In the genomic region with DNA sequence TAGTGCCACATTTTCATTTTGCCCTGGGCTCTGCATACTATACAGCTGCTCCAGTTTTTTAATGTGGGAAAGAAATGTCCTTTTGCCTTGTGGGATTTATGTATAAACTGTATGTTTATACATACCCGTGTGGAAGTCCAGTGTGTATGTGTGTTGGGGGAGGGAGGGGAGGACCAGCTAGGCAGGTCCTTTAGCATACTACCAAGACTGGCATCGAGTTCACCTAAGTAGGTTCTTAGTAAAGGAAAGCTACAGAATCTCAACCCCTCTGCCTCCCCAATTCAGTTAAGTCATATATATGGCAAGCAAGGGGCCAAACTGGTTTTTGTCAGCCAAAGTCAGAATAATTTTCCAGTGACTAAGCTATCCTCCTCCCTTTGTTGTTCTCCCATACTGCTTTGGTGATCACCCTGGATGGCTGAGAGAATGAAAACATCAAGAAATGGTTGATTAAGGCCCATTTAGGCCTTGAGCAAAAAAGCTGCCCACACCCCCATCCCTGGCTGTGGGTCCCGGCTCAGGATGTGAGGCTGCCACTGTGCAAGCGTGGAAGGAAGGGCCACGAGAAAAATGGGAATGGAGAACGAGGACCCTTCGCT, we compare ENCODE assay signal across 8 mouse cellular contexts. TPM values are rescaled to one million over a fixed set of nuclear protein-coding genes. Genes with fewer than 3 reads are reported as not detected.
DNase-seq lines count a peak whose midpoint lies in the region; ATAC-seq and TF ChIP-seq lines count a peak whose summit lies in the region.

No protein-coding gene starts in this region.

- no peaks in the 10 kb centered on the region for H3K79me2 ChIP-seq in C2C12 (ENCODE audit: control insufficient read depth, insufficient read depth)

- H3K4me1 ChIP-seq in forebrain, embryonic 11.5 days (replicated peaks; ENCODE audit: control insufficient read depth, insufficient read depth, low read length): 0 out of 2 replicates have a peak, but pooled peaks cover 3% of the 10 kb centered on the region
- H3K4me1 ChIP-seq in liver, embryonic 12.5 days: peaks cover 10% of the 10 kb centered on the region

- peak overlapping the region; percentile 56 for H3K4me2 ChIP-seq in forebrain, embryonic 11.5 days (ENCODE audit: low read depth, low read length, severe bottlenecking)
- H3K4me2 ChIP-seq in liver, embryonic 12.5 days: peak overlapping the region; percentile 87

- peak overlapping the region; percentile 25 for H3ac ChIP-seq in C2C12 (ENCODE audit: control insufficient read depth, insufficient read length, low read depth)

- peak overlapping the region; percentile 96 for H3K27ac ChIP-seq in gastrocnemius, adult 2 months
- peak overlapping the region; percentile 46 for H3K27ac ChIP-seq in forebrain, embryonic 11.5 days (ENCODE audit: low read depth, low read length)
- peak overlapping the region; percentile 68 for H3K27ac ChIP-seq in liver, embryonic 12.5 days

- 21% methylated on average over 7 of the region's 7 CpGs for WGBS in forebrain, embryonic 11.5 days
- WGBS in liver, embryonic 12.5 days (ENCODE audit: insufficient replicate concordance): 22% methylated on average over 7 of the region's 7 CpGs

- DNase-seq in gastrocnemius, adult 2 months: no peak
- DNase-seq in gastrocnemius, postnatal 10 days: no peak
- no peak for DNase-seq in forebrain, embryonic 11.5 days (ENCODE audit: low spot score)
- no peak for DNase-seq in ovary, postnatal 10 days (ENCODE audit: low spot score)
- DNase-seq in right cerebral cortex, postnatal 36 days (ENCODE audit: low spot score in 2 of 2): no peak
- no peak for DNase-seq in left cerebral cortex, adult 8-10 months (ENCODE audit: low spot score in 2 of 2)

- TF ChIP-seq CTCF in gastrocnemius, adult 2 months (IDR thresholded peaks at IDR 0.05): no peak
- TF ChIP-seq CTCF in C2C12 (IDR thresholded peaks at IDR 0.05; ENCODE audit: control insufficient read depth, insufficient read depth, insufficient read length): no peak

- H3K9ac ChIP-seq in forebrain, embryonic 11.5 days (ENCODE audit: low read length): peak overlapping the region; percentile 62
- peak overlapping the region; percentile 68 for H3K9ac ChIP-seq in liver, embryonic 12.5 days

- peak overlapping the region; percentile 81 for H3K4me3 ChIP-seq in gastrocnemius, adult 2 months
- H3K4me3 ChIP-seq in C2C12 (ENCODE audit: insufficient read depth, poor library complexity, severe bottlenecking): no peak overlapping the region
- peak overlapping the region; percentile 27 for H3K4me3 ChIP-seq in forebrain, embryonic 11.5 days (ENCODE audit: low read depth, low read length)
- peak overlapping the region; percentile 66 for H3K4me3 ChIP-seq in liver, embryonic 12.5 days

- no peaks in the 10 kb centered on the region for H3K79me3 ChIP-seq in C2C12 (ENCODE audit: low read depth)

- no peaks in the 10 kb centered on the region for H3K9me3 ChIP-seq in forebrain, embryonic 11.5 days (ENCODE audit: control insufficient read depth, low read length)
- no peaks in the 10 kb centered on the region for H3K9me3 ChIP-seq in liver, embryonic 12.5 days (replicated peaks)

- no peaks in the 10 kb centered on the region for H3K27me3 ChIP-seq in C2C12 (ENCODE audit: control insufficient read depth, insufficient read depth, insufficient read length)
- H3K27me3 ChIP-seq in forebrain, embryonic 11.5 days (ENCODE audit: control insufficient read depth, insufficient read depth, low read length): no peaks in the 10 kb centered on the region
- H3K27me3 ChIP-seq in liver, embryonic 12.5 days (replicated peaks): no peaks in the 10 kb centered on the region

- intact Hi-C loops in gastrocnemius, adult 2 months (cut with DNase I): no loop called here

- no peaks in the 10 kb centered on the region for H3K36me3 ChIP-seq in C2C12 (ENCODE audit: control insufficient read depth, insufficient read depth)
- H3K36me3 ChIP-seq in forebrain, embryonic 11.5 days (ENCODE audit: control insufficient read depth, insufficient read depth, low read length): no peaks in the 10 kb centered on the region
- H3K36me3 ChIP-seq in liver, embryonic 12.5 days: no peaks in the 10 kb centered on the region

- peak; percentile 43 for ATAC-seq in forebrain, embryonic 11.5 days (replicated peaks; ENCODE audit: low FRiP score)
- ATAC-seq in liver, embryonic 12.5 days: peak; percentile 54; the same call in 1 of the 2 replicates

TF ChIP-seq in C2C12, 6 proteins besides CTCF, POLR2A, EP300 and RAD21:
- TF ChIP-seq FOSL1 (IDR thresholded peaks at IDR 0.05; ENCODE audit: insufficient read depth, low read length, poor library complexity, severe bottlenecking) (no peak), MYOD1 (IDR thresholded peaks at IDR 0.05; ENCODE audit: control insufficient read depth, insufficient read length, low read depth) (no peak), USF1 (IDR thresholded peaks at IDR 0.05; ENCODE audit: low read depth) (no peak), MYOG (IDR thresholded peaks at IDR 0.05; ENCODE audit: control insufficient read depth, extremely low read depth, insufficient read length) (no peak), MAX (IDR thresholded peaks at IDR 0.05) (no peak), CEBPB (IDR thresholded peaks at IDR 0.05; ENCODE audit: low read depth) (no peak)

RNA-seq across cellular contexts. Expression of gene Stat1, which starts 6.1 kb away (rescaled TPM):
- total RNA-seq in gastrocnemius, adult 2 months (2021): 10 to 100 TPM in 1 of 2 experiments, 1 to 10 TPM in 1; 9.2 to 16.4 TPM
- total RNA-seq in gastrocnemius, postnatal 10 days (2021): 10 to 100 TPM; 12.5 to 15.4 TPM
- 8.3 TPM for polyA plus RNA-seq in C2C12 (2012; fragmentation: generic; extraction: Trizol)
- polyA plus RNA-seq in forebrain, embryonic 11.5 days (2014; fragmentation: Nextera tagmentation; extraction: Ambion mirVana): 15.6 and 17.4 TPM in 2 replicates
- 15.2 and 17.0 TPM in 2 replicates for polyA plus RNA-seq in liver, embryonic 12.5 days (2016; fragmentation: Nextera tagmentation; extraction: Ambion mirVana)
- total RNA-seq in left cerebral cortex, adult 8-10 months (2022): 10 to 100 TPM; 21.4 to 26.0 (median 23.8) TPM

Comparison
In these comparisons a context has a peak if more than half of its experiments do, and no peak if none do; other contexts are left out.
1. H3K27ac ChIP-seq: peak in every context shown above with its lines; median percentile 96 in gastrocnemius, adult 2 months; 68 in liver, embryonic 12.5 days; 46 in forebrain, embryonic 11.5 days.